Mouse (Mus musculus): ENCODE measurements around the gene Gm20388. TPM values are rescaled to one million over a fixed set of nuclear protein-coding genes. Genes with fewer than 3 reads are reported as not detected.

Gm20388 gene
- total and polyA plus RNA-seq, 3 experiments = 0.02 to 0.05 TPM; not detected in 1

- no peak overlapping the region for H3K4me3 ChIP-seq (ENCODE audit: low read depth, low read length)
- H3K4me1 ChIP-seq (ENCODE audit: insufficient read depth, low read depth, low read length) = no peaks in the 10 kb centered on the region
- DNase-seq (ENCODE audit: low spot score) = no peak
- H3K36me3 ChIP-seq (replicated peaks) = no peaks in the 10 kb centered on the region
- ATAC-seq (ENCODE audit: extremely low read depth, insufficient number of reproducible peaks, low FRiP score, poor library complexity, severe bottlenecking) = no peak
- peaks cover 81% of the 10 kb centered on the region for H3K9me3 ChIP-seq (replicated peaks)
- no peaks in the 10 kb centered on the region for H3K27me3 ChIP-seq (ENCODE audit: insufficient read depth, low read length)
- TF ChIP-seq CTCF (IDR thresholded peaks at IDR 0.05; ENCODE audit: low read depth, low read length) (no peak), GATA2 (IDR thresholded peaks at IDR 0.05; ENCODE audit: borderline replicate concordance, low read depth, low read length) (no peak), TAL1 (conservative IDR thresholded peaks at IDR 0.05; ENCODE audit: low read depth, low read length) (no peak)
Observed at GRCm38 (mm10) chr8:121421009-121421408, 1510.4 kb downstream of the Gm20388 start.

- Histone ChIP-seq H3K4me3 (ENCODE audit: low read depth, low read length) (no peak overlapping the region), H3K36me3 (replicated peaks) (no peaks in the 10 kb centered on the region), H3K27me3 (ENCODE audit: insufficient read depth, low read length) (no peaks in the 10 kb centered on the region), H3K4me1 (ENCODE audit: insufficient read depth, low read depth, low read length) (no peaks in the 10 kb centered on the region), H3K9me3 (replicated peaks) (peaks cover 79% of the 10 kb centered on the region)
- TF ChIP-seq CTCF (IDR thresholded peaks at IDR 0.05; ENCODE audit: low read depth, low read length) = no peak
- no peak for TF ChIP-seq TAL1 (conservative IDR thresholded peaks at IDR 0.05; ENCODE audit: low read depth, low read length)
- no peak for TF ChIP-seq GATA2 (IDR thresholded peaks at IDR 0.05; ENCODE audit: borderline replicate concordance, low read depth, low read length)
- no peak for TF ChIP-seq POLR2AphosphoS5 (IDR thresholded peaks at IDR 0.05; ENCODE audit: insufficient replicate concordance, low read depth, low read length)
- TF ChIP-seq GATA1 (IDR thresholded peaks at IDR 0.05; ENCODE audit: borderline replicate concordance, low read length) = no peak
- DNase-seq (ENCODE audit: low spot score) (no peak), ATAC-seq (ENCODE audit: extremely low read depth, insufficient number of reproducible peaks, low FRiP score, poor library complexity, severe bottlenecking) (no peak)
Observed at GRCm38 (mm10) chr8:121424080-121424479, 1513.4 kb downstream of the Gm20388 start.

GRCm38 (mm10) chr8:121424600-121424999, 1514.0 kb downstream of the Gm20388 start:
- Histone ChIP-seq H3K9me3 (replicated peaks) (peaks cover 79% of the 10 kb centered on the region), H3K27me3 (ENCODE audit: insufficient read depth, low read length) (no peaks in the 10 kb centered on the region), H3K36me3 (replicated peaks) (no peaks in the 10 kb centered on the region), H3K4me1 (ENCODE audit: insufficient read depth, low read depth, low read length) (no peaks in the 10 kb centered on the region), H3K4me3 (ENCODE audit: low read depth, low read length) (no peak overlapping the region)
- TF ChIP-seq TAL1 (conservative IDR thresholded peaks at IDR 0.05; ENCODE audit: low read depth, low read length) = no peak
- TF ChIP-seq CTCF (IDR thresholded peaks at IDR 0.05; ENCODE audit: low read depth, low read length) = no peak
- TF ChIP-seq GATA2 (IDR thresholded peaks at IDR 0.05; ENCODE audit: borderline replicate concordance, low read depth, low read length) = no peak
- TF ChIP-seq POLR2AphosphoS5 (IDR thresholded peaks at IDR 0.05; ENCODE audit: insufficient replicate concordance, low read depth, low read length) = no peak
- TF ChIP-seq GATA1 (IDR thresholded peaks at IDR 0.05; ENCODE audit: borderline replicate concordance, low read length) = no peak
- ATAC-seq (ENCODE audit: extremely low read depth, insufficient number of reproducible peaks, low FRiP score, poor library complexity, severe bottlenecking) (no peak), DNase-seq (ENCODE audit: low spot score) (no peak)

- H3K36me3 ChIP-seq (replicated peaks) = no peaks in the 10 kb centered on the region
- no peaks in the 10 kb centered on the region for H3K27me3 ChIP-seq (ENCODE audit: insufficient read depth, low read length)
- H3K4me1 ChIP-seq (ENCODE audit: insufficient read depth, low read depth, low read length) = no peaks in the 10 kb centered on the region
- TF ChIP-seq GATA1 (IDR thresholded peaks at IDR 0.05; ENCODE audit: borderline replicate concordance, low read length) = no peak
- no peak for TF ChIP-seq POLR2AphosphoS5 (IDR thresholded peaks at IDR 0.05; ENCODE audit: insufficient replicate concordance, low read depth, low read length)
- TF ChIP-seq CTCF (IDR thresholded peaks at IDR 0.05; ENCODE audit: low read depth, low read length) = no peak
- no peak for TF ChIP-seq GATA2 (IDR thresholded peaks at IDR 0.05; ENCODE audit: borderline replicate concordance, low read depth, low read length)
- no peak overlapping the region; the same call in 1 of the 2 replicates for H3K4me3 ChIP-seq (ENCODE audit: low read depth, low read length)
- no peak for DNase-seq (ENCODE audit: low spot score)
- peaks cover 91% of the 10 kb centered on the region for H3K9me3 ChIP-seq (replicated peaks)
- ATAC-seq (ENCODE audit: extremely low read depth, insufficient number of reproducible peaks, low FRiP score, poor library complexity, severe bottlenecking) = no peak
Observed at GRCm38 (mm10) chr8:121431499-121431898, 1520.9 kb downstream of the Gm20388 start.

GRCm38 (mm10) chr8:121433466-121433865, 1522.8 kb downstream of the Gm20388 start:
- H3K27me3 ChIP-seq (ENCODE audit: insufficient read depth, low read length) = no peaks in the 10 kb centered on the region
- TF ChIP-seq TAL1 (conservative IDR thresholded peaks at IDR 0.05; ENCODE audit: low read depth, low read length) = no peak
- no peak for TF ChIP-seq POLR2AphosphoS5 (IDR thresholded peaks at IDR 0.05; ENCODE audit: insufficient replicate concordance, low read depth, low read length)
- no peak for TF ChIP-seq CTCF (IDR thresholded peaks at IDR 0.05; ENCODE audit: low read depth, low read length)
- no peak for TF ChIP-seq GATA2 (IDR thresholded peaks at IDR 0.05; ENCODE audit: borderline replicate concordance, low read depth, low read length)
- no peak for TF ChIP-seq GATA1 (IDR thresholded peaks at IDR 0.05; ENCODE audit: borderline replicate concordance, low read length)
- peaks cover 93% of the 10 kb centered on the region for H3K9me3 ChIP-seq (replicated peaks)
- no peak for DNase-seq (ENCODE audit: low spot score)
- H3K4me1 ChIP-seq (ENCODE audit: insufficient read depth, low read depth, low read length) = no peaks in the 10 kb centered on the region
- no peaks in the 10 kb centered on the region for H3K36me3 ChIP-seq (replicated peaks)
- ATAC-seq (ENCODE audit: extremely low read depth, insufficient number of reproducible peaks, low FRiP score, poor library complexity, severe bottlenecking) = no peak
- no peak overlapping the region for H3K4me3 ChIP-seq (ENCODE audit: low read depth, low read length)

- H3K4me3 ChIP-seq (ENCODE audit: low read depth, low read length) = no peak overlapping the region
- no peak for DNase-seq (ENCODE audit: low spot score)
- no peak for TF ChIP-seq TAL1 (conservative IDR thresholded peaks at IDR 0.05; ENCODE audit: low read depth, low read length)
- H3K36me3 ChIP-seq (replicated peaks) = no peaks in the 10 kb centered on the region
- ATAC-seq (ENCODE audit: extremely low read depth, insufficient number of reproducible peaks, low FRiP score, poor library complexity, severe bottlenecking) = no peak
- no peaks in the 10 kb centered on the region for H3K27me3 ChIP-seq (ENCODE audit: insufficient read depth, low read length)
- H3K4me1 ChIP-seq (ENCODE audit: insufficient read depth, low read depth, low read length) = no peaks in the 10 kb centered on the region
- H3K9me3 ChIP-seq (replicated peaks) = peaks cover 92% of the 10 kb centered on the region
Observed at GRCm38 (mm10) chr8:121436656-121437055, 1526.0 kb downstream of the Gm20388 start.

GRCm38 (mm10) chr8:121437506-121437905, 1526.9 kb downstream of the Gm20388 start:
- Histone ChIP-seq H3K36me3 (replicated peaks) (no peaks in the 10 kb centered on the region), H3K4me3 (ENCODE audit: low read depth, low read length) (no peak overlapping the region), H3K9me3 (replicated peaks) (peaks cover 94% of the 10 kb centered on the region), H3K27me3 (ENCODE audit: insufficient read depth, low read length) (no peaks in the 10 kb centered on the region), H3K4me1 (ENCODE audit: insufficient read depth, low read depth, low read length) (no peaks in the 10 kb centered on the region)
- ATAC-seq (ENCODE audit: extremely low read depth, insufficient number of reproducible peaks, low FRiP score, poor library complexity, severe bottlenecking) = no peak
- DNase-seq (ENCODE audit: low spot score) = no peak
- TF ChIP-seq POLR2AphosphoS5 (IDR thresholded peaks at IDR 0.05; ENCODE audit: insufficient replicate concordance, low read depth, low read length) = no peak
- TF ChIP-seq GATA2 (IDR thresholded peaks at IDR 0.05; ENCODE audit: borderline replicate concordance, low read depth, low read length) = no peak
- no peak for TF ChIP-seq GATA1 (IDR thresholded peaks at IDR 0.05; ENCODE audit: borderline replicate concordance, low read length)
- TF ChIP-seq CTCF (IDR thresholded peaks at IDR 0.05; ENCODE audit: low read depth, low read length) = no peak
- TF ChIP-seq TAL1 (conservative IDR thresholded peaks at IDR 0.05; ENCODE audit: low read depth, low read length) = no peak

Data from G1E (cell line).